Mouse (Mus musculus): ENCODE measurements around the gene Tff2.
A peak's percentile ranks its signal among the peaks of the same experiment; 100 is the strongest.

Tff2 gene

DNA sequence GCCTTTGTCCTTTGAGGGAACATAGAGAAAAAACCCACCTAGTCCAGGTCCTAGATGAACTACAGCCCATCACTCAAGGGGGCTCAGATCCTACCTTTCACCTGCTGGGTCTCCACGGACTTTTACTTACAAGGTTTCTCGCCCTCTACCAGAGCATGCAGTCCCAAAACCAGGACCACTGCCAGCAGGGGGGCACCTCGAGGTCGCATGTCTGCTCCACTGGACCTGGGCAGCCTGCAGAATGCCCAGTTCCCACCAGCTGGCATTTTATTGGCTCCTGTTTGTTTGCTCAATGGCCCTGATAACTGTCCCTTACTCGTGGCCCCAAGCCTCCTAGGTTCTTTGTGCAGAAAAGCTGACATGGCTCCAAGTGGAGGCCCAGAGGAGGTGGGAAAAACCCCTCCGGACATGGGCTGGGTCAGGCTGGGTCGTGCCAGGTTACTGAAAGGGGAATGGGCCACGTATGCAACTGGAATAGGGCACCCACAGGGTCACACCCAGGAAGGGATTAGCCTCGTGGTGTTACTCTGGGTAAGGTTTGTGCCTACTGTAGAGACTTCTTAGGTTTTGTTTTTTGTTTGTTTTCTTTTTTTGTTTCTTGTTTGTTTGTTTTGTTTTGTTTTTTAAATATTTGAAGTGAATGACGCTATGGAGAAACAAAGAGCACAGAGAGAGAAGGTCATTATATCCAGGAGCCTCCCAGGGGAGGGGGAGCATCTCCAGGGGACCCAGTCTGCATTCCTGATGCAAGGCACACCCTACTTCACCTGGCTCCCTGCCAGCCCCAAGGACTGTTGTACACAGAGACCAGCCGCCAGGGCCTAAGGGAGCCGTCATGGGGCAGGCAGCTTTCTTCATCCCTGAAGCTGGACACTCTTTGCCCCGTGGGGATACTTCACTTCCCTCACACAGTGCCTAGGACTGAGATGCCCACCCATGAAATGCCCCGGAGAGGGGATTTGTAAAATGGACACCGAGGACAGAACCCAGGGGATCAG lies at the start of gene Tff2:
Tff2 (minus strand) TSS at position 243 of the 998 bp plus-strand sequence.
- no peak for DNase-seq (ENCODE audit: low read depth, low spot score)

DNA sequence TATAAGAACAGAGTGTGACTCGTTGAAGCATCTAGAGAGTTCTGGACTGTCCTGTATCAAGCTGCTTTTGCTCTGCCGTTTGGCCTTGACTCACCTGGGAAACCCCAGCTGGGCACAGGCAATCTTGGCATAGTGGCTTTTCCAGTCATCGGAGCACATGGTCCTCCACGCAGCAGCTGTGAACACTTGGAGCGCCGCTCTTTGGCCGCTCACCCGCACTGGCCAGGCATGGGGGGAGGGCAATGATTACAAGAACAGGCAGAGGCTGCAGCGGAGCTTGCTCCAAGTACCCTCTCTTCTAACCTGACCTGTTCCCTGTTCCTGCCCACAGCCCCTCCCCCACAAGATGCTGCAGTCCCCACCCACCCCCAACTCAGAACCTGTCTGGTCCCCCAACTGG lies 49.3 kb upstream of the Tff2 start:
- DNase-seq (ENCODE audit: low read depth, low spot score) = no peak

- DNase-seq (ENCODE audit: low read depth, low spot score) = no peak
Measured at GRCm38 (mm10) chr17:31192663-31193062, 48.6 kb upstream of the Tff2 start.

DNA sequence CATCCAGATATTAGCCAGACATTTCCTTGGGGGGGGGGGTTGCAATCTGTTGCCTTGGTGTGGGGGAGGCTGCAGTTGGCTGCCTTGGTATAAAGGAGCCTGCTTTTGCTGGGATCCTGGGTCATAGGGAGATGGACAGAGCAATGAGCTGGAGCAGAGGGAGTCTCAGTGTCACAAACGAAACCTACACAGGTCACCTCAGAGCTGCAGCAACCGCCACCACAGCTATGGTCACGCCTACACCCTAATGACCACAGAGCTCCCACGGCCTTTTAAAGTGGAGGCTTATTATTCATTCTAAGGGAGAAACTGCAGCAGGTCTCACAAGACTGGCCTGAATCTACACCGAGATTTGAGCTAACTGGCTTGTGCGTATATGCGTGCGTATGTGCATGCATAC lies 47.7 kb upstream of the Tff2 start:
- no peak for DNase-seq (ENCODE audit: low read depth, low spot score)

GRCm38 (mm10) chr17:31187370-31187769 lies 43.3 kb upstream of the Tff2 start:
- DNase-seq (ENCODE audit: low read depth, low spot score) = peak; percentile 61

GRCm38 (mm10) chr17:31184269-31184990 lies 40.3 kb upstream of the Tff2 start:
- no peak for DNase-seq (ENCODE audit: low read depth, low spot score)

- DNase-seq (ENCODE audit: low read depth, low spot score) = no peak
Measured at GRCm38 (mm10) chr17:31183180-31183974, 39.3 kb upstream of the Tff2 start.

- no peak for DNase-seq (ENCODE audit: low read depth, low spot score)
Measured at GRCm38 (mm10) chr17:31181490-31181889, 37.4 kb upstream of the Tff2 start.

- no peak for DNase-seq (ENCODE audit: low read depth, low spot score)
Measured at GRCm38 (mm10) chr17:31176321-31176720, 32.2 kb upstream of the Tff2 start.

GRCm38 (mm10) chr17:31169796-31170195 lies 25.7 kb upstream of the Tff2 start:
- no peak for DNase-seq (ENCODE audit: low read depth, low spot score)

DNA sequence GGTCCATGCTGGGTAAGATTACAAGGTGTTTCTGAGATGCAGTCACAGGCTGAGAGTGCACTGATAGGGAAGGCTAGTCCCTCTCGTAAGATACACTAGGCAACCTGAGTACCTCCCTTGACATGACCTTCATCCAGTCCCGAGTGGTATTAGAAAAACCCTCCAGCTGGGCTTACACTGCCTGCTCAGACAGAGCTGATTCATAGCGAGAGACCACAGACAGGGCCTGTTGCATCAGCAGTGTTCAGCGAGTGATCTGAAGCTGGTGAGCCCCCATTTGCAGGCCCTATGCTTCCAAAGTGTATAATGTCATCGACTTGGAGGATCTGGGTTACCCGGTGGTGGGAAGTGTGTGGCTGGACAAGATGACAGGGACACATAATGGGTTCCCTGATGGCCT lies 21.0 kb upstream of the Tff2 start, which contains the start of gene Tff1:
Tff1 (minus strand) TSS at position 151 of the 400 bp plus-strand sequence.
- DNase-seq (ENCODE audit: low read depth, low spot score) = no peak

DNA sequence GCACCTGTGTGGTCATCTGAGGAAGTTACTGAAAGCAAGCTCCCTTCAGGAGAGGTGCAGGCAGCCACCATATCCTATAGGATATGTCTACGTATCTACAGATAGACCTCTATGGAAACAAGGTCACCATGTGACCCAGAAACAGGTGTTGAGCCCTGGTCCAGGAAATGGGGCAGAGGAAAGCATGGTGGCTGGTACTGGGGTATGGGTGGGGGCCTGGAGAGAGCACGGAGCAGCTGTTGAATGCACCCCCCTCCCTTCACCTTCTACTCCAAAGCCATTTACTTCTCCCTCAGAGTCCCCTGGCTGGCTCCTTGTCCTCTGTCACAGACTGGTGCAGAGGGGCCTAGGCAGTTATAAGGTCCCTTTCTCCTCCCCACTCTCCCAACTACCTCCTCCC lies 19.7 kb upstream of the Tff2 start:
- DNase-seq (ENCODE audit: low read depth, low spot score) = no peak

DNA sequence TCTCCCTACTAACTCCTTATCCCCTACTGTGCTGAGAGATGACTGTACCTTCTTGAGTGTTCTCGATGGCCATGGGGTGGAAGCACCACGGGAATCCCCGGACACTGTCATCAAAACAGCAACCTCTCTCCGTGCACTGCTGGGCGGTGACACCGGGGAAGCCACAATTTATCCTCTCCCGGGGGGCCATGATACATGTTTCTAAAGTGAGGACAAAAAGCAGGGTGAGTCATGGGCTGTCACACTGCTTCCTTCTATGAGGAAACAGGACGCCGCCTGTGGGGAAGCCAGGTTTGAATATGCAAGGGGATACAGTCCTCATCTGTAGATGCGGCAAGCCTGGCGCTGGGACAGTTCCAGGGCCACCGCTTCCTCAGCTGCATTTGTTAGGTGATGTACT lies 18.5 kb upstream of the Tff2 start:
- no peak for DNase-seq (ENCODE audit: low read depth, low spot score)

GRCm38 (mm10) chr17:31160291-31160690 lies 16.2 kb upstream of the Tff2 start:
- DNase-seq (ENCODE audit: low read depth, low spot score) = no peak

DNA sequence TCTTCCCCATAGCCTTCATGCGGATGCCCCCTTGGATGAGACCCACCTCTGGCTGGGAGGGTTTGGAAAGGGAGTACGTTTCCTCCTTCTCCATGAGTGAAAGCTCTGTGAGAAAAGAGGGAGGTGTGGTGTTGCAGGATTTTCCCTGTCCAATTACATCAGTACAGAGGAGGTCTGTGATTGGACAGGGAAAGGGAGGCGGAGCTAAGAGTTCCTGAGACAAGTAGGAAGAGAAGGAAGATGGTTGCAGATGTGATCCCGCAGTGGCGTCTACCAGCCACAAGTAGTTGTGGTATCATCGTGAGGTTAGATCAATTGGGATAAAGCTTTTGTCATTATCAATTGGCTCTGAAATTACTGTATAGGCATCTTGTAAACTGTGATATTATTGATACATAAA lies 13.8 kb upstream of the Tff2 start:
- DNase-seq (ENCODE audit: low read depth, low spot score) = no peak

DNA sequence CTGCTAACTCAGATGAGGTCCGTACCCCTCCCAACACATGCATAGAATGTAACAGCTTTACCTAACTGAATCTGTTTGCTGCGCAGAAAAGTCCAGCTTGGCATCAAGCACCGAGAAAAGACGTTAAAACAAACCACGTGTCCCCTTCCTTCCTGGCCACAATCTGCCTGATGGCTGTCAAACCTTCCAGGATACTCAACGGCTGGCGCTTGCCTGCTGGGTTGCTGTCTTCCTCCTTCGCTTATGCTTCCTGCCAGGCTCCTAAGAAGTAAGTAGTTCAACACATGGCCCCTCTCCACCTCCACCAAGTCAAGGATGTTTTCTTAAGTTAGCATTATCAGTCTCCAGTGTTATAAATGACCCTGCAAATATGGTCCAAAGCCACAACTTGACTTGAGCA lies 9.7 kb upstream of the Tff2 start:
- DNase-seq (ENCODE audit: low read depth, low spot score) = no peak

GRCm38 (mm10) chr17:31152966-31153499 lies 9.0 kb upstream of the Tff2 start:
- no peak for DNase-seq (ENCODE audit: low read depth, low spot score)

DNA sequence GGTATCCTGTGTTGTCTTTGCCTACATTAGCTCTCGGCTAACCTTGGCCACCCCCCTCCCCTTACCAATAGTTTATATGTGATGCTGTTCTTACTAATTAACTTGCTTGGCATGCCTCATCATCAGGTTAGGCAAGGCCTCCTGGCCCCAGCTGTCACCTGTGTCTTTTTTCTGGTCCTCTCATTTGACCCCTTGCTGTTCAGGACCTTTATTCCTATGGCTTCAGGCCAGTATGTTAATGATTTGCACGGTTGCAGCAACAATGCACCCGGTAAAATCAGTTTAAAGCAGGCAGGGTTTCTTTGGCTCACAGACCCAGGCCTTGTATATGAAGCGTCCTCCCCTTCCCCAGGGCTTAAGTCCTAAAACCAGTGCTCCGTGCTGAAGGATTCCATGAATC lies 8.4 kb upstream of the Tff2 start:
- no peak for DNase-seq (ENCODE audit: low read depth, low spot score)

DNA sequence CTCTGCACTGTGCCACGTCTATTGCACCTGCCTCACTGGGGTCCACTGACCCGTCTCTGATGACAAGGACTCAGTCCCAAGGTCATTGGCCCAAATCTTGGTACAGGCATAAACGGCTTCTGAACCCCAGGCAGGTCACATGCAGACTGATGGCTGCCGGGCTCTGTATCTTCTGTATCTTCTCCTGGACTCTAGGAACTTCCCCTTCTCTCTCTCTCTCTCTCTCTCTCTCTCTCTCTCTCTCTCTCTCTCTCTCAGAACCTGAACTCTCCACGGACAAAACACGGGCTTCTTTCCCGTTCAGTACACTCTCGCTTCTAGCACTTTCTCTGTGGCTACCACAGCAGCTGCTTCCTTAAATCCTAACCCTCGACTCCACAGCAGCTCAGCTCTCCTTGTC lies 1.9 kb upstream of the Tff2 start:
- DNase-seq (ENCODE audit: low read depth, low spot score) = no peak

DNA sequence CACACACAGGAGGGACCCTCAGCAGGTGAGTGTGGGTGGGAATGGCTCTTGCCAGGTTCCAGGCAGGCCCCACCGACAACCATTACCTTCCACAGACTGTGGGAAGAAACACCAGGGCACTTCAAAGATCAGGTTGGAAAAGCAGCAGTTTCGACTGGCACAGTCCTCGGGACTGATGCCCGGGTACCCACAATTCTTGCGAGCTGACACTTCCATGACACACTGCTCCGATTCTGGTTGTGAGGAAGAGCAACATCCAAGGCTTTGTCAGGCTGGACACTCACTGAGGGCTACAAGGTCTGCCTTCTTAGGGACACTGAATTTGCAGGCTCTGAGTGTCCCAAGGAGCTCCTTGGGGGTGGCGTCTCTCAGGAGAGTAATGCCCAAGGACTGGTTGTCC lies 2.0 kb downstream of the Tff2 start:
- DNase-seq (ENCODE audit: low read depth, low spot score) = no peak

GRCm38 (mm10) chr17:31138398-31138797 lies 5.7 kb downstream of the Tff2 start:
- peak; percentile 71 for DNase-seq (ENCODE audit: low read depth, low spot score)

- DNase-seq (ENCODE audit: low read depth, low spot score) = no peak
Measured at GRCm38 (mm10) chr17:31136821-31137220, 7.3 kb downstream of the Tff2 start.
